Mouse (Mus musculus) megakaryocyte, embryonic 14.5 days (primary cell): Measurements from ENCODE around the gene Pgm5. TPM values are rescaled to one million over a fixed set of nuclear protein-coding genes. Genes with fewer than 3 reads are reported as not detected.

ENCODE experiments used
- H3K27me3 ChIP-seq: replicated peaks from 2 replicates; pipeline ENCODE3; 2012; ENCODE audit warnings: inconsistent platforms
- H3K36me3 ChIP-seq: replicated peaks from 2 replicates; pipeline ENCODE3; 2012; ENCODE audit warnings: low read length, inconsistent platforms, mixed read lengths
- H3K4me1 ChIP-seq: 2 replicates; pipeline ENCODE4 v1.6.1; 2012; ENCODE audit warnings: inconsistent platforms
- H3K4me3 ChIP-seq: replicated peaks from 2 replicates; pipeline ENCODE3; 2012; ENCODE audit warnings: moderate library complexity, mild to moderate bottlenecking, inconsistent platforms
- H3K9me3 ChIP-seq: 2 replicates; pipeline ENCODE4 v1.6.1; 2012; ENCODE audit warnings: inconsistent platforms
- FLI1 ChIP-seq: IDR thresholded peaks from 2 replicates; pipeline ENCODE4 v1.6.1; 2012; ENCODE audit warnings: low read length, inconsistent platforms, mixed read lengths
- GATA1 ChIP-seq: IDR thresholded peaks from 3 replicates; pipeline ENCODE4 v1.6.1; 2012; ENCODE audit warnings: mixed read lengths, low read length, inconsistent platforms, borderline replicate concordance
- polyA plus RNA-seq: library from polyadenylated mRNA; stranded (reverse); fragments of >175 nt; gene quantifications from 2 replicates; pipeline ENCODE4 v1.2.3, GENCODE M21; 2012; ENCODE audit warnings: low replicate concordance; ENCODE audit not compliant: insufficient read depth

The Pgm5 gene
- polyA plus RNA-seq, 1 experiment: not detected

- H3K36me3 ChIP-seq: no peaks in the 10 kb centered on the region
- no peak for TF ChIP-seq GATA1
- TF ChIP-seq FLI1: no peak
- H3K4me3 ChIP-seq: no peak overlapping the region
- H3K4me1 ChIP-seq: no peaks in the 10 kb centered on the region
- H3K27me3 ChIP-seq: no peaks in the 10 kb centered on the region
- no peaks in the 10 kb centered on the region for H3K9me3 ChIP-seq
Observed at GRCm38 (mm10) chr19:24815661-24816221, 45.9 kb downstream of the Pgm5 start.

GRCm38 (mm10) chr19:24812861-24813293, 48.8 kb downstream of the Pgm5 start:
- Histone ChIP-seq H3K9me3 (no peaks in the 10 kb centered on the region), H3K36me3 (no peaks in the 10 kb centered on the region), H3K4me1 (no peaks in the 10 kb centered on the region), H3K4me3 (no peak overlapping the region), H3K27me3 (no peaks in the 10 kb centered on the region)
- TF ChIP-seq GATA1 (no peak), FLI1 (no peak)

GRCm38 (mm10) chr19:24812106-24812810, 49.4 kb downstream of the Pgm5 start:
- no peaks in the 10 kb centered on the region for H3K9me3 ChIP-seq
- H3K4me3 ChIP-seq: no peak overlapping the region
- H3K4me1 ChIP-seq: no peaks in the 10 kb centered on the region
- no peaks in the 10 kb centered on the region for H3K27me3 ChIP-seq
- H3K36me3 ChIP-seq: no peaks in the 10 kb centered on the region
- TF ChIP-seq GATA1 (no peak), FLI1 (no peak)

GRCm38 (mm10) chr19:24811451-24811850, 50.2 kb downstream of the Pgm5 start:
- Histone ChIP-seq H3K36me3 (no peaks in the 10 kb centered on the region), H3K9me3 (no peaks in the 10 kb centered on the region), H3K4me1 (no peaks in the 10 kb centered on the region), H3K4me3 (no peak overlapping the region), H3K27me3 (no peaks in the 10 kb centered on the region)
- TF ChIP-seq FLI1 (no peak), GATA1 (no peak)

GRCm38 (mm10) chr19:24806013-24806412, 55.6 kb downstream of the Pgm5 start:
- no peak overlapping the region for H3K4me3 ChIP-seq
- H3K9me3 ChIP-seq: no peaks in the 10 kb centered on the region
- no peaks in the 10 kb centered on the region for H3K36me3 ChIP-seq
- peaks cover 2% of the 10 kb centered on the region for H3K27me3 ChIP-seq
- H3K4me1 ChIP-seq: no peaks in the 10 kb centered on the region
- no peak for TF ChIP-seq GATA1
- no peak for TF ChIP-seq FLI1

DNA sequence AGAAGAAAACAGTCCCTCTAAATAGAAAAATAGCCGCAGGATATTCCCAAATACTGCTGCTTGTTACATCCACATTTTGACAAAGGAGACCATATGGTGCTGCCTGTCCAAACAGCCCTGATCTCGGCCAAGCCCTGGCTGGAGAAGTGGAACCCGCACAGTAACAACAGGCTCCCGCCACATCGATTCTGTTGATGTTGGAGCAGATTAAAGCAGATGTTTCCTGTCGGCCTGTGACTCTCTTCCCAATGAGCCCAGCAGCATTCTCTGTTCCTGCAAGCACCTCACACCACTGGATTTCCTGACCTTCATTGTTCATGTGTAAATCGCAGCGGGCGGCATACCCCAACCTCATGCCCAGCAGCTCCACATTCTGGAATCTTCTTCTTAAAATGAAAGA, 64.0 kb downstream of the Pgm5 start:
- H3K36me3 ChIP-seq: no peaks in the 10 kb centered on the region
- peaks cover 21% of the 10 kb centered on the region for H3K27me3 ChIP-seq
- no peak overlapping the region for H3K4me3 ChIP-seq
- no peaks in the 10 kb centered on the region for H3K9me3 ChIP-seq
- H3K4me1 ChIP-seq: no peaks in the 10 kb centered on the region
- TF ChIP-seq FLI1: no peak
- no peak for TF ChIP-seq GATA1

GRCm38 (mm10) chr19:24794350-24794749, 67.3 kb downstream of the Pgm5 start:
- Histone ChIP-seq H3K4me1 (no peaks in the 10 kb centered on the region), H3K27me3 (peaks cover 19% of the 10 kb centered on the region), H3K4me3 (no peak overlapping the region)

DNA sequence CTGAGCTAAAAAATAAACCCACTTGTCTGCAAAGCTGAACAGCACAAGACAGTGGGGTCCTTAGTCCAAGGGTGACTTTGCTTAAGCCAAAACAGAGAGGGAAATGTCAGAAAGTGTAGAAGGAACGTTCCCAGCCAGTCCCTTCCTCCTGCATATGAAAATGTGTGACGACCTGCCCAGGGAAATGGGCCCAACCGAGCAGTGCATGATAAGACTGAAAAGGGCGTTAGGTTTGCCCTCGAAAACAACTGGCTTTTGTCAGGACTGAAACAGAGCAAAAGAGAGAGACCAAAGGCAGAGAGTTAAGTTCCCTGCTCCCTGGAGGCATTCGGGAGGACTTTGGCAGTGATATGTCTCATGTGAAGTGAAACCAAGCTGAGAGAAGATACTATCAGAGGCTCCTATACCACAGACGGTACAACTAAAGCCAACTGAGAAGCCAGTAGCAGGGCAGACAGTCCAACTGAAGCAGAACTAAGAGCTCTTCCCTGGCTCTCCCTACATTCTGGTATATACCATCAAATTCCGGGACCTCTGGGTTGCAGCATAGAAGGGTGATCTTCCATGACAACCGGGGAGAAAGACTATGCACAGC, 68.0 kb downstream of the Pgm5 start:
- Histone ChIP-seq H3K27me3 (peaks cover 17% of the 10 kb centered on the region), H3K36me3 (no peaks in the 10 kb centered on the region), H3K4me3 (no peak overlapping the region), H3K9me3 (no peaks in the 10 kb centered on the region), H3K4me1 (no peaks in the 10 kb centered on the region)
- no peak for TF ChIP-seq GATA1
- no peak for TF ChIP-seq FLI1

More at GRCm38 (mm10) chr19:24794350-24794749, 67.3 kb downstream of the Pgm5 start:
- Histone ChIP-seq H3K36me3 (no peaks in the 10 kb centered on the region), H3K9me3 (no peaks in the 10 kb centered on the region)
- TF ChIP-seq FLI1 (no peak), GATA1 (no peak)

- Histone ChIP-seq H3K4me1 (no peaks in the 10 kb centered on the region), H3K36me3 (no peaks in the 10 kb centered on the region), H3K4me3 (no peak overlapping the region), H3K9me3 (no peaks in the 10 kb centered on the region), H3K27me3 (peaks cover 15% of the 10 kb centered on the region)
- TF ChIP-seq FLI1 (no peak), GATA1 (no peak)
Observed at GRCm38 (mm10) chr19:24792876-24793275, 68.8 kb downstream of the Pgm5 start.

DNA sequence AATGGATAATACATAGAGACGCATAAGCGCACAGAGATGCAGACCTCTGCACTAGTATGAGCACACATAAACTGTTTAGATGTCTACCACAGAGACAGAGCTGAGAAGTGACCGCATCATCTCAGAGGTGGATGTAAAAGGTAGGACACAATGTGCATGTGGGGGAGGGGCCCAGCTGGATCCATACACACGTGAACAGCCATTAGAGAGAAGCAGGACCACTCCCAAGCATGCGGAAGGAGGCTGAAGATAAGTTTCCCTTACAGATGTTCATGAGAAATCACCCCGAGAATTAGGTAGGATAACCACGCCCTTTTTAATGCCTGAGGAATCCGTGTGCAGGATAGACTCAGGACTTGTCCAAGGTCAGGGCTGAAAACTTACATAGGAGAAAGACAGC, 75.8 kb downstream of the Pgm5 start:
- Histone ChIP-seq H3K4me1 (no peaks in the 10 kb centered on the region), H3K9me3 (no peaks in the 10 kb centered on the region), H3K36me3 (no peaks in the 10 kb centered on the region), H3K4me3 (no peak overlapping the region), H3K27me3 (peaks cover 4% of the 10 kb centered on the region)
- TF ChIP-seq GATA1 (no peak), FLI1 (no peak)
